Comparison of ENCODE assay signal across 10 mouse cellular contexts in genomic region chr17:70924565-70925220, GRCm38 (mm10).
DNase-seq lines count a peak whose midpoint lies in the region; ATAC-seq and TF ChIP-seq lines count a peak whose summit lies in the region.
"Had no signal": no experiment of that assay in that cellular context is flagged by ENCODE, and none has a peak within 500 bp of the region (broad histone marks: within the 10 kb centered on the region; RNA-seq: fewer than 3 reads in every experiment).

No protein-coding gene starts in this region.

- H3K27me3 ChIP-seq in heart, adult 2 months (ENCODE audit: control insufficient read depth, insufficient read depth, low read length) = no peaks in the 10 kb centered on the region
- no peaks in the 10 kb centered on the region for H3K27me3 ChIP-seq in stomach, postnatal 0 days (ENCODE audit: control insufficient read depth, insufficient read depth, low read length)
- no peaks in the 10 kb centered on the region for H3K27me3 ChIP-seq in intestine, postnatal 0 days (replicated peaks; ENCODE audit: control insufficient read depth, insufficient read depth, low read length)
- H3K27me3 ChIP-seq: midbrain, embryonic 12.5 days; Patski had no signal

- TF ChIP-seq EP300 in heart, adult 2 months (IDR thresholded peaks at IDR 0.05; ENCODE audit: insufficient read depth, low read depth, low read length) = peak; percentile 68; the same call in 1 of the 2 replicates
- TF ChIP-seq EP300 in stomach, postnatal 0 days (optimal IDR thresholded peaks at IDR 0.05) = no peak

- WGBS in heart, adult 2 months = 55% methylated on average over 8 of the region's 8 CpGs
- WGBS in stomach, postnatal 0 days = 81% methylated on average over 8 of the region's 8 CpGs
- WGBS in intestine, postnatal 0 days = 83% methylated on average over 8 of the region's 8 CpGs

- peak; percentile 99 for ATAC-seq in granulocyte monocyte progenitor cell, adult 5-6 weeks (replicated peaks; ENCODE audit: poor library complexity, severe bottlenecking)
- peak; percentile 98 for ATAC-seq in neutrophil, adult 5-6 weeks (ENCODE audit: extremely low read depth, insufficient number of reproducible peaks, low FRiP score, poor library complexity, severe bottlenecking)
- ATAC-seq in stomach, postnatal 0 days (ENCODE audit: low FRiP score, low TSS enrichment) = no peak
- no peak for ATAC-seq in intestine, postnatal 0 days
- ATAC-seq: Patski had no signal

- peak overlapping the region; percentile 33 for H3K4me3 ChIP-seq in heart, adult 2 months
- no peak overlapping the region for H3K4me3 ChIP-seq in stomach, postnatal 0 days (ENCODE audit: low read depth, low read length)
- H3K4me3 ChIP-seq in intestine, postnatal 0 days (ENCODE audit: low read depth, low read length) = no peak overlapping the region
- H3K4me3 ChIP-seq: midbrain, embryonic 12.5 days had no signal

- no peak for TF ChIP-seq CTCF in heart, adult 2 months (IDR thresholded peaks at IDR 0.05)
- no peak for TF ChIP-seq CTCF in stomach, postnatal 0 days (IDR thresholded peaks at IDR 0.05; ENCODE audit: low read depth)
- TF ChIP-seq CTCF in intestine, postnatal 0 days (IDR thresholded peaks at IDR 0.05; ENCODE audit: low read depth) = no peak

- H3K9ac ChIP-seq in heart, adult 2 months (ENCODE audit: low read depth, low read length) = peak overlapping the region; percentile 65
- H3K9ac ChIP-seq in stomach, postnatal 0 days (ENCODE audit: low read length) = no peak overlapping the region
- H3K9ac ChIP-seq in intestine, postnatal 0 days (ENCODE audit: low read depth, low read length) = no peak overlapping the region
- H3K9ac ChIP-seq: midbrain, embryonic 12.5 days had no signal

- DNase-seq in heart, adult 2 months = peak; percentile 26 to 38
- no peak for DNase-seq in heart, postnatal 14 days
- DNase-seq in CD4-positive, CD25-positive, alpha-beta regulatory T cell, adult 2 months (ENCODE audit: low read depth, low spot score) = peak; percentile 85
- no peak for DNase-seq in stomach, postnatal 0 days (ENCODE audit: low spot score)
- DNase-seq in left cerebral cortex, adult 8-10 months (ENCODE audit: low spot score in 2 of 2) = no peak

- H3K9me3 ChIP-seq in stomach, postnatal 0 days (ENCODE audit: control insufficient read depth, low read length) = no peaks in the 10 kb centered on the region
- no peaks in the 10 kb centered on the region for H3K9me3 ChIP-seq in intestine, postnatal 0 days (ENCODE audit: control insufficient read depth)
- H3K9me3 ChIP-seq: midbrain, embryonic 12.5 days had no signal

- peak; percentile 73 for TF ChIP-seq POLR2A in heart, adult 2 months (IDR thresholded peaks at IDR 0.05; ENCODE audit: insufficient read depth, low read depth, low read length)

- intact Hi-C loops in heart, adult 2 months (cut with DNase I) = no loop called here
- intact Hi-C loops in heart, postnatal 14 days (cut with DNase I) = no loop called here

- no peaks in the 10 kb centered on the region for H3K4me1 ChIP-seq in heart, adult 2 months (ENCODE audit: control insufficient read depth, insufficient read depth, low read length)
- no peaks in the 10 kb centered on the region for H3K4me1 ChIP-seq in stomach, postnatal 0 days (replicated peaks; ENCODE audit: control insufficient read depth, insufficient read depth)
- H3K4me1 ChIP-seq in intestine, postnatal 0 days (replicated peaks; ENCODE audit: control insufficient read depth, insufficient read depth, low read length) = no peaks in the 10 kb centered on the region
- H3K4me1 ChIP-seq: midbrain, embryonic 12.5 days had no signal

- H3K36me3 ChIP-seq in heart, adult 2 months (ENCODE audit: control insufficient read depth, insufficient read depth, low read length) = no peaks in the 10 kb centered on the region
- no peaks in the 10 kb centered on the region for H3K36me3 ChIP-seq in stomach, postnatal 0 days (ENCODE audit: control insufficient read depth, insufficient read depth, low read length)
- no peaks in the 10 kb centered on the region for H3K36me3 ChIP-seq in intestine, postnatal 0 days (ENCODE audit: control insufficient read depth, insufficient read depth)
- H3K36me3 ChIP-seq: midbrain, embryonic 12.5 days had no signal

- H3K79me2 ChIP-seq in heart, adult 2 months (replicated peaks; ENCODE audit: control insufficient read depth, insufficient read depth, low read length) = no peaks in the 10 kb centered on the region

- no peak overlapping the region for H3K4me2 ChIP-seq in stomach, postnatal 0 days (replicated peaks; ENCODE audit: low read depth)
- no peak overlapping the region for H3K4me2 ChIP-seq in intestine, postnatal 0 days (replicated peaks; ENCODE audit: low read depth)
- H3K4me2 ChIP-seq: midbrain, embryonic 12.5 days had no signal

- H3K27ac ChIP-seq in heart, adult 2 months = peak overlapping the region; percentile 26
- no peak overlapping the region for H3K27ac ChIP-seq in stomach, postnatal 0 days (replicated peaks)
- H3K27ac ChIP-seq in intestine, postnatal 0 days (ENCODE audit: low read depth, low read length) = no peak overlapping the region
- H3K27ac ChIP-seq: midbrain, embryonic 12.5 days had no signal

Comparison
In these comparisons a context has a peak if more than half of its experiments do, and no peak if none do; other contexts are left out.
1. DNase-seq: peak in heart, adult 2 months (2 of 2) and CD4-positive, CD25-positive, alpha-beta regulatory T cell, adult 2 months (single experiment); none in heart, postnatal 14 days (0 of 2), stomach, postnatal 0 days (single experiment) and left cerebral cortex, adult 8-10 months (0 of 2).
2. ATAC-seq: peak in granulocyte monocyte progenitor cell, adult 5-6 weeks (single experiment) and neutrophil, adult 5-6 weeks (single experiment); none in stomach, postnatal 0 days (single experiment) and intestine, postnatal 0 days (single experiment).